Mouse (Mus musculus): ENCODE results near the gene Esr2. TPM values are rescaled to one million over a fixed set of nuclear protein-coding genes. Genes with fewer than 3 reads are reported as not detected.

The Esr2 gene
- polyA plus RNA-seq, 1 experiment, result 0.49 TPM

- no peak overlapping the region for H3K9ac ChIP-seq (ENCODE audit: low read depth, poor library complexity, severe bottlenecking)
- no peaks in the 10 kb centered on the region for H3K9me3 ChIP-seq (replicated peaks; ENCODE audit: control insufficient read depth, insufficient read depth, low read length, poor library complexity, severe bottlenecking)
- no peaks in the 10 kb centered on the region for H3K36me3 ChIP-seq (ENCODE audit: control insufficient read depth, insufficient read depth, low read length, poor library complexity, severe bottlenecking)
- no peak overlapping the region for H3K27ac ChIP-seq (ENCODE audit: insufficient read depth, low read length)
- H3K4me1 ChIP-seq (ENCODE audit: control insufficient read depth, insufficient read depth, low read length), result peaks cover 2% of the 10 kb centered on the region
- no peaks in the 10 kb centered on the region for H3K27me3 ChIP-seq (ENCODE audit: control insufficient read depth, insufficient read depth, low read length, poor library complexity, severe bottlenecking)
- H3K4me3 ChIP-seq (ENCODE audit: low read depth, low read length), result no peak overlapping the region
- TF ChIP-seq EP300 (IDR thresholded peaks at IDR 0.05; ENCODE audit: insufficient read depth, low read depth, low read length) (no peak), CTCF (IDR thresholded peaks at IDR 0.05; ENCODE audit: low read depth, low read length) (no peak), POLR2A (IDR thresholded peaks at IDR 0.05; ENCODE audit: insufficient read depth, low read length) (no peak)
These were observed 90.0 kb downstream of the Esr2 start for GRCm38 (mm10) chr12:76087025-76087424.

- peaks cover 4% of the 10 kb centered on the region for H3K4me1 ChIP-seq (ENCODE audit: control insufficient read depth, insufficient read depth, low read length)
- H3K9me3 ChIP-seq (replicated peaks; ENCODE audit: control insufficient read depth, insufficient read depth, low read length, poor library complexity, severe bottlenecking), result no peaks in the 10 kb centered on the region
- TF ChIP-seq CTCF (IDR thresholded peaks at IDR 0.05; ENCODE audit: low read depth, low read length), result no peak
- TF ChIP-seq EP300 (IDR thresholded peaks at IDR 0.05; ENCODE audit: insufficient read depth, low read depth, low read length), result no peak
- no peaks in the 10 kb centered on the region for H3K27me3 ChIP-seq (ENCODE audit: control insufficient read depth, insufficient read depth, low read length, poor library complexity, severe bottlenecking)
- no peak overlapping the region for H3K9ac ChIP-seq (ENCODE audit: low read depth, poor library complexity, severe bottlenecking)
- H3K36me3 ChIP-seq (ENCODE audit: control insufficient read depth, insufficient read depth, low read length, poor library complexity, severe bottlenecking), result no peaks in the 10 kb centered on the region
- H3K4me3 ChIP-seq (ENCODE audit: low read depth, low read length), result no peak overlapping the region
- H3K27ac ChIP-seq (ENCODE audit: insufficient read depth, low read length), result no peak overlapping the region
These were observed 90.8 kb downstream of the Esr2 start for GRCm38 (mm10) chr12:76085956-76086905.

GRCm38 (mm10) chr12:76085066-76085465 is 92.0 kb downstream of the Esr2 start:
- Histone ChIP-seq H3K27me3 (ENCODE audit: control insufficient read depth, insufficient read depth, low read length, poor library complexity, severe bottlenecking) (no peaks in the 10 kb centered on the region), H3K36me3 (ENCODE audit: control insufficient read depth, insufficient read depth, low read length, poor library complexity, severe bottlenecking) (no peaks in the 10 kb centered on the region)

GRCm38 (mm10) chr12:76081557-76082211 is 95.4 kb downstream of the Esr2 start:
- TF ChIP-seq CTCF (IDR thresholded peaks at IDR 0.05; ENCODE audit: low read depth, low read length) (no peak), POLR2A (IDR thresholded peaks at IDR 0.05; ENCODE audit: insufficient read depth, low read length) (no peak), EP300 (IDR thresholded peaks at IDR 0.05; ENCODE audit: insufficient read depth, low read depth, low read length) (no peak)

More at GRCm38 (mm10) chr12:76085066-76085465, 92.0 kb downstream of the Esr2 start:
- H3K27ac ChIP-seq (ENCODE audit: insufficient read depth, low read length), result no peak overlapping the region
- H3K4me3 ChIP-seq (ENCODE audit: low read depth, low read length), result no peak overlapping the region
- H3K9me3 ChIP-seq (replicated peaks; ENCODE audit: control insufficient read depth, insufficient read depth, low read length, poor library complexity, severe bottlenecking), result no peaks in the 10 kb centered on the region
- TF ChIP-seq CTCF (IDR thresholded peaks at IDR 0.05; ENCODE audit: low read depth, low read length) (no peak), POLR2A (IDR thresholded peaks at IDR 0.05; ENCODE audit: insufficient read depth, low read length) (no peak), EP300 (IDR thresholded peaks at IDR 0.05; ENCODE audit: insufficient read depth, low read depth, low read length) (no peak)
- H3K4me1 ChIP-seq (ENCODE audit: control insufficient read depth, insufficient read depth, low read length), result peaks cover 4% of the 10 kb centered on the region
- no peak overlapping the region for H3K9ac ChIP-seq (ENCODE audit: low read depth, poor library complexity, severe bottlenecking)

GRCm38 (mm10) chr12:76080876-76081556 is 96.0 kb downstream of the Esr2 start:
- TF ChIP-seq CTCF (IDR thresholded peaks at IDR 0.05; ENCODE audit: low read depth, low read length) (no peak), POLR2A (IDR thresholded peaks at IDR 0.05; ENCODE audit: insufficient read depth, low read length) (no peak), EP300 (IDR thresholded peaks at IDR 0.05; ENCODE audit: insufficient read depth, low read depth, low read length) (no peak)
- H3K9ac ChIP-seq (ENCODE audit: low read depth, poor library complexity, severe bottlenecking), result no peak overlapping the region
- H3K9me3 ChIP-seq (replicated peaks; ENCODE audit: control insufficient read depth, insufficient read depth, low read length, poor library complexity, severe bottlenecking), result no peaks in the 10 kb centered on the region
- H3K27ac ChIP-seq (ENCODE audit: insufficient read depth, low read length), result no peak overlapping the region
- no peaks in the 10 kb centered on the region for H3K27me3 ChIP-seq (ENCODE audit: control insufficient read depth, insufficient read depth, low read length, poor library complexity, severe bottlenecking)
- no peak overlapping the region for H3K4me3 ChIP-seq (ENCODE audit: low read depth, low read length)
- no peaks in the 10 kb centered on the region for H3K36me3 ChIP-seq (ENCODE audit: control insufficient read depth, insufficient read depth, low read length, poor library complexity, severe bottlenecking)
- H3K4me1 ChIP-seq (ENCODE audit: control insufficient read depth, insufficient read depth, low read length), result peaks cover 2% of the 10 kb centered on the region

More at GRCm38 (mm10) chr12:76081557-76082211, 95.4 kb downstream of the Esr2 start:
- peaks cover 4% of the 10 kb centered on the region for H3K4me1 ChIP-seq (ENCODE audit: control insufficient read depth, insufficient read depth, low read length)
- H3K4me3 ChIP-seq (ENCODE audit: low read depth, low read length), result peak overlapping the region; percentile 56
- no peaks in the 10 kb centered on the region for H3K36me3 ChIP-seq (ENCODE audit: control insufficient read depth, insufficient read depth, low read length, poor library complexity, severe bottlenecking)
- H3K9ac ChIP-seq (ENCODE audit: low read depth, poor library complexity, severe bottlenecking), result no peak overlapping the region
- H3K9me3 ChIP-seq (replicated peaks; ENCODE audit: control insufficient read depth, insufficient read depth, low read length, poor library complexity, severe bottlenecking), result no peaks in the 10 kb centered on the region
- no peak overlapping the region for H3K27ac ChIP-seq (ENCODE audit: insufficient read depth, low read length)
- no peaks in the 10 kb centered on the region for H3K27me3 ChIP-seq (ENCODE audit: control insufficient read depth, insufficient read depth, low read length, poor library complexity, severe bottlenecking)

Data from ES-Bruce4 (cell line).